Mouse (Mus musculus) intestine, postnatal 0 days (tissue): ENCODE results near the gene Cenpb. TPM values are rescaled to one million over a fixed set of nuclear protein-coding genes. Genes with fewer than 3 reads are reported as not detected.
A peak's percentile ranks its signal among the peaks of the same experiment; 100 is the strongest.
"Not testable (repeated sequence)": the region's sequence is repeated elsewhere in the genome, so short reads cannot be mapped to it uniquely, and the experiment has no call there.

Experiments used
- ATAC-seq: fragments of 200-750 bp; cut with Nextera tagmentation; 2 replicates; pipeline ENCODE4 v1.8.0; 2017; ENCODE audit warnings: mild to moderate bottlenecking, moderate TSS enrichment, moderate library complexity
- H3K27ac ChIP-seq: fragments of 300-500 bp; sonication (generic); 2 replicates; pipeline ENCODE4 v1.5.1; 2014; ENCODE audit warnings: mild to moderate bottlenecking, low read depth, low read length, moderate library complexity
- H3K27me3 ChIP-seq: fragments of 300-500 bp; sonication (generic); replicated peaks from 2 replicates; pipeline ENCODE4 v1.6.1; 2014; ENCODE audit warnings: low read length, mixed read lengths; ENCODE audit not compliant: control insufficient read depth, insufficient read depth
- H3K36me3 ChIP-seq: fragments of 300-500 bp; sonication (generic); 2 replicates; pipeline ENCODE4 v1.6.1; 2014; ENCODE audit warnings: mild to moderate bottlenecking, moderate library complexity; ENCODE audit not compliant: control insufficient read depth, insufficient read depth
- H3K4me1 ChIP-seq: fragments of 300-500 bp; sonication (generic); replicated peaks from 2 replicates; pipeline ENCODE4 v1.6.1; 2014; ENCODE audit warnings: antibody characterized with exemption, low read length, mixed read lengths; ENCODE audit not compliant: control insufficient read depth, insufficient read depth
- H3K4me2 ChIP-seq: fragments of 300-500 bp; sonication (generic); replicated peaks from 2 replicates; pipeline ENCODE4 v1.6.1; 2014; ENCODE audit warnings: low read depth, mild to moderate bottlenecking, moderate library complexity
- H3K4me3 ChIP-seq: fragments of 300-500 bp; sonication (generic); 2 replicates; pipeline ENCODE4 v1.5.1; 2014; ENCODE audit warnings: low read depth, low read length
- H3K9ac ChIP-seq: fragments of 300-500 bp; sonication (generic); 2 replicates; pipeline ENCODE4 v1.6.1; 2014; ENCODE audit warnings: mild to moderate bottlenecking, low read depth, low read length
- H3K9me3 ChIP-seq: fragments of 300-500 bp; sonication (generic); 2 replicates; pipeline ENCODE4 v1.6.1; 2016; ENCODE audit warnings: mixed run types; ENCODE audit not compliant: control insufficient read depth
- CTCF ChIP-seq: sonication (generic); IDR thresholded peaks from 2 replicates; pipeline ENCODE4 v1.5.1; 2016; ENCODE audit warnings: low read depth, mild to moderate bottlenecking, control low read depth, antibody characterized with exemption, moderate library complexity
- WGBS: fragments of 180-500 bp; shearing (Covaris S2); extraction: QIAGEN DNeasy Blood & Tissue Kit; methylation state at CpG from one replicate; pipeline ENCODE4 v1.1.7; 2014; 5-methylcytosine and 5-hydroxymethylcytosine counted together
- polyA plus RNA-seq: library from polyadenylated mRNA; unstranded; fragments of >200 nt; fragmentation: Nextera tagmentation; extraction: Ambion mirVana; gene quantifications from 2 replicates; pipeline ENCODE4 v1.2.1, GENCODE M21; 2015

The Cenpb gene
- 15.9 and 17.4 TPM in 2 replicates for polyA plus RNA-seq

DNA sequence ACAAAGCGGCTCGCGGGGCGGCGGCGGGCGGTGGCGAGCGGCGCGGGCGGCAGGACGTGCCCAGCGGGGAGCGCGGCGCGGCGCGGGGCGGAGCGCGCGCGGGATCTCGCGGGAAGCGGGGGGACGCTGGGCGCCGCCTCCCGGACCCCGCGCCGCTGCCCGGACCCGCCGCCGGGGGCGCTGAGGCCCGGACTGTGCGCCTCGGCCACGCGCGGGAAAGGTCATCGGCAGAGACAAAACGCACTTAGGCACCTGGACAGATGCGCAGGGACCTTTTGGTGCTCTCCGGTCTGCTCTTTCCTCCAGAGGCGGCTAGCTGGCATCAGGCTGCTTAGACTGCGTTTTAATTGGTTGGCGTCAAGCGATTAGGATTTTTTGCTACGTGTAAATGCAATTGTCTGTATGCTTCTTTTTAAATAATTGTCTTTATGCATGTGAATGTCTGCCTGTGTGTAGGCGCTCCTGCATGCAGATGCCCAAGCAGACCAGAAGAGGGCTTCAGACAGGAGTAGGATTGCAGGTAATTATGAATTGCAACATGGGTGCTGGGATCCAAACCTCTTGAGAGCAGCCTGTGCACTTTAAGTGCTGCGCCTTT is at the start of gene Cenpb:
Gene Cenpb, minus strand, starts transcription at position 78 of the 598 bp plus-strand sequence.
- H3K4me1 ChIP-seq: peaks cover 16% of the 10 kb centered on the region
- H3K4me3 ChIP-seq: peak within 1 kb of the TSS; percentile 65
- H3K27me3 ChIP-seq: no peaks in the 10 kb centered on the region
- TF ChIP-seq CTCF: peak; percentile 65
- no peaks in the 10 kb centered on the region for H3K36me3 ChIP-seq
- 3% methylated on average over 45 of the region's 57 CpGs for WGBS
- H3K27ac ChIP-seq: peak within 1 kb of the TSS; percentile 98
- H3K9me3 ChIP-seq: no peaks in the 10 kb centered on the region
- H3K9ac ChIP-seq: peak within 1 kb of the TSS; percentile 96
- peak within 1 kb of the TSS; percentile 96 for H3K4me2 ChIP-seq
- peak; percentile 81 for ATAC-seq

DNA sequence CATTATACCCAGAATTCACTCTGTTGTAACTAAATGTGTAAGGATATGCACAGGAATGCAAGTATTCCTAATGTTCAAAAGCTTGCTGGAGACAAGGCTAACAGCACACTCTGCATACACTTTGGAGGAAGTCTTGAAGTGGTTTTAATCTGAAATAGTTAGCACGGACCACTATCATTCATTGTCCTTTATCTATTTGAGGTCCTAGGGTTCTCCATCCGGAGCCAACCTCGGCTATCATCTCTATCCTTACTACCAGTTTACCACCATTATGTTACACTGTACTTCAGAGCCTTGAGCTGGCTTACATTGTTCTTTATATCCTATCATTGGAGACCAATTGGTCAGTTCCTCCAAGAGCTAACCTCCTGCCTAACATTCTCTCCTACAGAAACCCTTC is 47.4 kb upstream of the Cenpb start:
- no peak overlapping the region for H3K4me2 ChIP-seq
- H3K9me3 ChIP-seq: no peaks in the 10 kb centered on the region
- no peak overlapping the region for H3K4me3 ChIP-seq
- H3K9ac ChIP-seq: no peak overlapping the region
- H3K4me1 ChIP-seq: no peaks in the 10 kb centered on the region
- H3K36me3 ChIP-seq: no peaks in the 10 kb centered on the region
- TF ChIP-seq CTCF: no peak
- WGBS: 98% methylated on average over 3 of the region's 3 CpGs
- no peak for ATAC-seq
- no peak overlapping the region for H3K27ac ChIP-seq
- H3K27me3 ChIP-seq: no peaks in the 10 kb centered on the region

DNA sequence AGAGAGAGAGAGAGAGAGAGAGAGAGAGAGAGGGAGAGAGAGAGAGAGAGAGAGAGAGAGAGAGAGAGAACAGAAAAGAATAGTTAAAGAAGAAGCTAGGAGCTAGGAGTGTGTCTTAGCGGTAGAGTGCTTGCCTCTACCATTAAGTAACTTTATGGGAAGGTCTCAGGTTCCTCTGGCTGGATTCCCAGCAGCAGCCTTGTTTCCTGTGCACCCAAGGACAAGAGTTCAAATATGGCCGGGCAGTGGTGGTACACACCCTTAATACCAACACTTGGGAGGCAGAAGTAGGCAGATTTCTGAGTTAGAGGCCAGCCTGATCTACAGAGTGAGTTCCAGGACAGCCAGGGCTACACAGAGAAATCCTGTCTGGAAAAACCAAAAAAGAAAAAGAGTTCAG is 46.8 kb upstream of the Cenpb start:
- H3K9ac ChIP-seq, H3K27me3 ChIP-seq, H3K36me3 ChIP-seq, H3K9me3 ChIP-seq, H3K4me1 ChIP-seq, H3K4me3 ChIP-seq, ATAC-seq, H3K27ac ChIP-seq, H3K4me2 ChIP-seq: not testable (repeated sequence)
- WGBS: 48% methylated on average over 2 of the region's 2 CpGs

GRCm38 (mm10) chr2:131225178-131225577 is 45.3 kb upstream of the Cenpb start:
- Histone ChIP-seq H3K9ac (no peak overlapping the region), H3K9me3 (no peaks in the 10 kb centered on the region), H3K27me3 (no peaks in the 10 kb centered on the region), H3K36me3 (no peaks in the 10 kb centered on the region), H3K4me2 (no peak overlapping the region), H3K4me1 (0 out of 2 replicates have a peak, but pooled peaks cover 2% of the 10 kb centered on the region), H3K4me3 (no peak overlapping the region), H3K27ac (no peak overlapping the region)
- ATAC-seq: no peak
- 90% methylated on average over 6 of the region's 6 CpGs for WGBS
- TF ChIP-seq CTCF: no peak

DNA sequence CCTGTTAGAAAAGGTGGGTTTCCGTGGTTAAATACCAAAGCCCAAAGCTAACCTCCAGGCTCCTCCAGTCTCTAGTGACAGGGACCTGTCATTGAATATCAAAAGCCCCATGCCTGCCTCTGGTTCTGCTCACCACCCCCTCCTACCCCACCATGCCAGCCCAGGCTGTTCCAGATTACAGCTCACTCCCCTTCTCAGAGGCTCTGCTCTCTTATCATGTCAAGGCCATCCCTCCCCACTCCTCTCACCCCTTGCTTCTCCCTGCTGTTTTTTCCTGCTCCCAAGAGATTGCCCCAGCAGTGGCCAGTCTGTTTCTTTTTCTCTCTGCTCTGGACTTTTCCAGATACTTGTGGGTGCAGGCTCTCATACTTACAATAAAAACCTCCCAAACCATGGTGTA is 43.7 kb upstream of the Cenpb start:
- Histone ChIP-seq H3K4me2 (no peak overlapping the region), H3K4me1 (0 out of 2 replicates have a peak, but pooled peaks cover 2% of the 10 kb centered on the region), H3K9ac (no peak overlapping the region), H3K27me3 (no peaks in the 10 kb centered on the region), H3K36me3 (no peaks in the 10 kb centered on the region), H3K27ac (no peak overlapping the region), H3K4me3 (no peak overlapping the region), H3K9me3 (no peaks in the 10 kb centered on the region)
- 64% methylated on average over 1 of the region's 1 CpGs for WGBS
- no peak for ATAC-seq
- no peak for TF ChIP-seq CTCF

DNA sequence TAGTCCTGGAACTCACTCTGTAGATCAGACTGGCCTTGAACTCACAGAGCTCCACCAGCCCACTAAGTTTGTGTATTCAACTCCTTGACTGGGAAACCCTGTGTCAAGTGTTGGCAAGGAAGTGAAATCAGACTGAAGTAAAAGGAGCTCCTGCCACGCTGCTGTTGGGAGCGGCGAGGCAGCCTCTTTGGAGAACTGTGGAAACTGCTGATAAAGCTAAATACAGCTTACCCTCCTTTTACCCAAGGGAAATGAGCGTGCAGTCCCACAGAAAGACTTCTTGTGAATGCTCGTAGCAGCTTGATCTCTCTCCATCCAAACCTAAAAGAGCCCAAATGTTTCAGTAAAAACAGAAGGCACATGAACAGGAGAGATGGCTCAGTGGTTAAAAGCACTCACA is 42.7 kb upstream of the Cenpb start:
- peak overlapping the region; percentile 54 for H3K27ac ChIP-seq
- H3K4me1 ChIP-seq: 0 out of 2 replicates have a peak, but pooled peaks cover 2% of the 10 kb centered on the region
- H3K27me3 ChIP-seq: no peaks in the 10 kb centered on the region
- H3K4me2 ChIP-seq: no peak overlapping the region
- 19% methylated on average over 5 of the region's 5 CpGs for WGBS
- no peaks in the 10 kb centered on the region for H3K36me3 ChIP-seq
- no peak overlapping the region for H3K9ac ChIP-seq
- no peaks in the 10 kb centered on the region for H3K9me3 ChIP-seq
- no peak overlapping the region for H3K4me3 ChIP-seq
- TF ChIP-seq CTCF: no peak
- no peak for ATAC-seq
